Mouse (Mus musculus) testis, adult 2 months (tissue): Measurements from ENCODE around the gene Tgm5.

Experiments
- CTCF ChIP-seq: fragments of 200-500 bp; IDR thresholded peaks from 2 replicates; pipeline ENCODE4 v1.5.1; 2012; ENCODE audit warnings: low read depth, mild to moderate bottlenecking, inconsistent platforms, low read length, moderate library complexity; ENCODE audit not compliant: control insufficient read depth, insufficient read depth, insufficient replicate concordance
- POLR2A ChIP-seq: fragments of 200-500 bp; IDR thresholded peaks from 2 replicates; pipeline ENCODE4 v1.6.1; 2012; ENCODE audit warnings: low read depth, mild to moderate bottlenecking, inconsistent platforms, low read length, moderate library complexity; ENCODE audit not compliant: control insufficient read depth

- TF ChIP-seq POLR2A = no peak
- TF ChIP-seq CTCF = no peak
These were observed 77.0 kb downstream of the Tgm5 start for GRCm38 (mm10) chr2:121008664-121009007.
